Mouse (Mus musculus) ovary, postnatal 10 days (tissue): Measurements from ENCODE around the gene Cog3.

ENCODE experiments used
- DNase-seq: peaks from one replicate; pipeline ENCODE4 v3.0.0; 2022; ENCODE audit warnings: low spot score

The Cog3 gene

GRCm38 (mm10) chr14:75697928-75698327, 56.4 kb downstream of the Cog3 start:
- DNase-seq: no peak

- no peak for DNase-seq
Observed at GRCm38 (mm10) chr14:75696096-75696495, 58.2 kb downstream of the Cog3 start.

GRCm38 (mm10) chr14:75690428-75690827, 63.9 kb downstream of the Cog3 start:
- no peak for DNase-seq

- no peak for DNase-seq
Observed at GRCm38 (mm10) chr14:75676316-75676715, 78.0 kb downstream of the Cog3 start.

GRCm38 (mm10) chr14:75669085-75669645, 85.2 kb downstream of the Cog3 start:
- DNase-seq: no peak

GRCm38 (mm10) chr14:75665430-75666180, 88.7 kb downstream of the Cog3 start:
- DNase-seq: no peak

- no peak for DNase-seq
Observed at GRCm38 (mm10) chr14:75661548-75661947, 92.8 kb downstream of the Cog3 start.

GRCm38 (mm10) chr14:75660936-75661335, 93.4 kb downstream of the Cog3 start:
- no peak for DNase-seq
